Mouse (Mus musculus) olfactory bulb, adult 2 months (tissue): ENCODE data around the gene Nos3. TPM values are rescaled to one million over a fixed set of nuclear protein-coding genes. Genes with fewer than 3 reads are reported as not detected.
A peak's percentile ranks its signal among the peaks of the same experiment; 100 is the strongest.

Source experiments
- H3K27ac ChIP-seq: fragments of 200-500 bp; 2 replicates; pipeline ENCODE4 v1.5.1; 2012; ENCODE audit warnings: low read depth, low read length; ENCODE audit not compliant: insufficient read depth
- H3K4me1 ChIP-seq: fragments of 200-500 bp; 2 replicates; pipeline ENCODE4 v1.6.1; 2012; ENCODE audit warnings: low read length; ENCODE audit not compliant: control insufficient read depth, insufficient read depth
- H3K4me3 ChIP-seq: fragments of 200-500 bp; 2 replicates; pipeline ENCODE4 v1.5.1; 2012; ENCODE audit warnings: mild to moderate bottlenecking, low read depth, low read length, moderate library complexity; ENCODE audit not compliant: insufficient read depth
- CTCF ChIP-seq: fragments of 200-500 bp; IDR thresholded peaks from 2 replicates; pipeline ENCODE4 v1.5.1; 2012; ENCODE audit warnings: low read depth, mild to moderate bottlenecking, low read length, moderate library complexity; ENCODE audit not compliant: insufficient read depth
- POLR2A ChIP-seq: fragments of 200-500 bp; IDR thresholded peaks from 2 replicates; pipeline ENCODE4 v1.6.1; 2012; ENCODE audit warnings: mild to moderate bottlenecking, low read depth, low read length, moderate library complexity; ENCODE audit not compliant: insufficient read depth
- WGBS: fragments of 180-500 bp; shearing (Covaris S2); methylation state at CpG from one replicate; pipeline ENCODE4 v1.1.7; 2018; 5-methylcytosine and 5-hydroxymethylcytosine counted together
- polyA plus RNA-seq: library from polyadenylated mRNA; stranded (reverse); fragments of >200 nt; gene quantifications from 2 replicates; pipeline ENCODE4 v1.2.4, GENCODE M21; 2012; ENCODE audit warnings: low replicate concordance; ENCODE audit not compliant: missing spikeins, insufficient read depth, insufficient read length

Gene Nos3
- polyA plus RNA-seq, 1 experiment: not detected

DNA sequence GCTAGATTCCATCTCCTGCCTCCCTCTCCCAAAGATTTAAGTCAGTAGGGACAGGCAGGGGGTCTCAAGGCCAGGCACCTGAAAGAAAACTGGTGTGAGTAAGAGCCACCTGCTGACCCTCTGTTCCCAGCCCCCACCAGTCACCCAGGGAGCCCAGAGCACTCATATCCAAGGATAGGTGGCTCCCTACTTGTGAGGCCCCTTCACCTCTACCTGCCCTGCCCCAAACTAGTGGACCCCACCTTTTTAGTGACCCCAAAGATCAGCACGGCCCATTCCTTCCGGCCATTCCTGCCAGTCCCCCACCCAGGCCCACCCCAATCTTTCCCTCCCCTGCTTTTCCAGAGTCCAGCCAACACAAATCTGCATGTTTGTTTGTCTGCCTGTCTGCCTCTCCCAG is 1.1 kb upstream of the Nos3 start:
- WGBS: 73% methylated on average over 2 of the region's 2 CpGs

GRCm38 (mm10) chr5:24364061-24364460 is 549 bp upstream of the Nos3 start:
- WGBS: 75% methylated on average over 3 of the region's 3 CpGs
- Histone ChIP-seq H3K27ac (no peak overlapping the region), H3K4me1 (peaks cover 10% of the 10 kb centered on the region), H3K4me3 (no peak overlapping the region)
- TF ChIP-seq POLR2A: no peak

More for the DNA sequence above, 1.1 kb upstream of the Nos3 start:
- TF ChIP-seq CTCF (no peak), POLR2A (no peak)
- Histone ChIP-seq H3K4me1 (peaks cover 10% of the 10 kb centered on the region), H3K27ac (no peak overlapping the region), H3K4me3 (no peak overlapping the region)

- 86% methylated on average over 10 of the region's 10 CpGs for WGBS
- peak overlapping the region; percentile 9; the same call in 1 of the 2 replicates for H3K4me3 ChIP-seq
- TF ChIP-seq POLR2A (no peak), CTCF (no peak)
- no peak overlapping the region for H3K27ac ChIP-seq
- peaks cover 10% of the 10 kb centered on the region for H3K4me1 ChIP-seq
Observed at GRCm38 (mm10) chr5:24364963-24365362, 353 bp downstream of the Nos3 start.

- H3K27ac ChIP-seq: no peak overlapping the region
Observed at GRCm38 (mm10) chr5:24365528-24365927, 918 bp downstream of the Nos3 start.

GRCm38 (mm10) chr5:24366426-24366825 is 1.8 kb downstream of the Nos3 start:
- TF ChIP-seq POLR2A: no peak
- TF ChIP-seq CTCF: no peak
- H3K4me3 ChIP-seq: no peak overlapping the region
- H3K27ac ChIP-seq: no peak overlapping the region
- peaks cover 1% of the 10 kb centered on the region for H3K4me1 ChIP-seq
- WGBS: 90% methylated on average over 9 of the region's 9 CpGs

More at GRCm38 (mm10) chr5:24365528-24365927, 918 bp downstream of the Nos3 start:
- H3K4me1 ChIP-seq: peaks cover 9% of the 10 kb centered on the region
- TF ChIP-seq POLR2A (no peak), CTCF (no peak)
- H3K4me3 ChIP-seq: peak overlapping the region; percentile 9; the same call in 1 of the 2 replicates
- 61% methylated on average over 5 of the region's 5 CpGs for WGBS

DNA sequence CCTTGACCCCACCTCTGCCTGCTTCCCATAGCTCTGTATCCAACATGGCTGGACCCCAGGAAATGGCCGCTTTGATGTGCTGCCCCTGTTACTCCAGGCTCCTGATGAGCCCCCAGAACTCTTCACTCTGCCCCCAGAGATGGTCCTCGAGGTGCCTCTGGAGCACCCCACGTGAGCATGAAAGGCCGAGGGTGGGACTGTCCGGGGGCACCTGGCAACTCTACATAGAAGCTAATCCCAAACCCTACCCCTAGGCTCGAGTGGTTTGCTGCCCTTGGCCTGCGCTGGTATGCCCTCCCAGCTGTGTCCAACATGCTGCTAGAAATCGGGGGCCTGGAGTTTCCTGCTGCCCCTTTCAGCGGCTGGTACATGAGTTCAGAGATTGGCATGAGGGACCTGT is 5.2 kb downstream of the Nos3 start:
- H3K27ac ChIP-seq: no peak overlapping the region
- TF ChIP-seq POLR2A (no peak), CTCF (no peak)
- peaks cover 2% of the 10 kb centered on the region; the same call in 1 of the 2 replicates for H3K4me1 ChIP-seq
- WGBS: 90% methylated on average over 9 of the region's 9 CpGs
- no peak overlapping the region for H3K4me3 ChIP-seq

DNA sequence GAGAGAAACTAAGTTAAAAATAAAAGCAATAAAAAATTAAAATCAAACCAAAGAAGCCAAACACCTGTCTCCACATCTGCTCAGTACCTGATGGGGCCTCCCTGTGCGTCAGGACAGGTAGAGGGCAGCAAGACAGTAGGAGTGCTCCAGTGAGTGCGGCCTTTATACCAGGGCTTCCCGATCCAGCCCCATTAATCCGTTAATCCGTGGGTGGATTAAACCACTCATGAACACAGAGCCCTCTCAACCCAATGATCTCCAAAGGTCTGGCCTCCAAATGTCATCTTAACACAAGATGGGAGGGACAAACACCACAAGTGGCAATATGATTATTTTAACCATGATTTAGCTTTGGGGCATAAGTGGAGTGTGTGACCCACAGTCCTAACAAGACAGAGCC is 9.2 kb downstream of the Nos3 start:
- Histone ChIP-seq H3K4me3 (no peak overlapping the region), H3K27ac (no peak overlapping the region), H3K4me1 (peaks cover 2% of the 10 kb centered on the region; the same call in 1 of the 2 replicates)
- 70% methylated on average over 5 of the region's 5 CpGs for WGBS
- TF ChIP-seq CTCF (no peak), POLR2A (no peak)

- Histone ChIP-seq H3K4me1 (peaks cover 2% of the 10 kb centered on the region; the same call in 1 of the 2 replicates), H3K4me3 (no peak overlapping the region), H3K27ac (no peak overlapping the region)
- WGBS: 18% methylated on average over 6 of the region's 6 CpGs
- TF ChIP-seq CTCF (no peak), POLR2A (no peak)
Observed at GRCm38 (mm10) chr5:24374216-24374615, 9.6 kb downstream of the Nos3 start.

- Histone ChIP-seq H3K27ac (no peak overlapping the region), H3K4me1 (peaks cover 7% of the 10 kb centered on the region), H3K4me3 (no peak overlapping the region)
- no peak for TF ChIP-seq CTCF
- TF ChIP-seq POLR2A: no peak
- WGBS: 54% methylated on average over 7 of the region's 7 CpGs
Observed at GRCm38 (mm10) chr5:24374666-24375328, 10.2 kb downstream of the Nos3 start.
